Mouse (Mus musculus): ENCODE data around the gene Olfr720.

Gene Olfr720

DNA sequence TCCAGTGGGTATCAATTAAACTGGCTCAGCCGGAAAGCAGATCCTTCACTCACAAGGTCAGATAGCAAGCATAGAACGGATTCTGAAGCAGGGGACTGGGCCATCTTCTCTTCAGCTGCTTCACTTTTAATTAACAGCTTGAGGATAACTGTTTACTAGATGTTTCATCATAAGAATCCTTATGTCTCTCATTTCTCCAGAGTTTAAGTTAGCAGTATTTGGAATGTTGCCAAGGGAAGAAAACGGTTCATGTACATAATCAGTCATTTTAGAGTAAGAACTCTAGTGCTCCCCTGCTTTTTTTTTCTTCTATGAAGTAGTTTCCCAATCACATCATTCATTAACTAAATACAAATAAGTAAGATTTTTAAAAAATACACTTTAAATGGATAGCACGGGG, at the start of gene Olfr720:
Gene Olfr720 (minus strand): TSS at position 101 of the 400 bp plus-strand sequence.
- no peak for DNase-seq
